Mouse (Mus musculus) cerebellum, postnatal 36 days (tissue): ENCODE data around the gene Foxp1.

ENCODE experiments used
- DNase-seq, 2 experiments: peaks; one replicate each; pipeline ENCODE4 v3.0.0; 2021 to 2022; ENCODE audit warnings: mixed read lengths in 2 of 2

Gene Foxp1

GRCm38 (mm10) chr6:99436371-99436770 is 86.2 kb downstream of the Foxp1 start:
- no peak for DNase-seq

- no peak for DNase-seq
Observed at GRCm38 (mm10) chr6:99435140-99435539, 87.4 kb downstream of the Foxp1 start.

GRCm38 (mm10) chr6:99433006-99433405 is 89.5 kb downstream of the Foxp1 start:
- no peak for DNase-seq

- DNase-seq: no peak
Observed at GRCm38 (mm10) chr6:99431941-99432340, 90.6 kb downstream of the Foxp1 start.

- DNase-seq: no peak
Observed at GRCm38 (mm10) chr6:99430560-99430959, 92.0 kb downstream of the Foxp1 start.

GRCm38 (mm10) chr6:99429378-99430131 is 93.0 kb downstream of the Foxp1 start:
- DNase-seq: no peak

- no peak for DNase-seq
Observed at GRCm38 (mm10) chr6:99428961-99429360, 93.6 kb downstream of the Foxp1 start.

GRCm38 (mm10) chr6:99427301-99427700 is 95.2 kb downstream of the Foxp1 start:
- DNase-seq: no peak

- no peak for DNase-seq
Observed at GRCm38 (mm10) chr6:99425044-99425443, 97.5 kb downstream of the Foxp1 start.

GRCm38 (mm10) chr6:99420666-99421065 is 101.9 kb downstream of the Foxp1 start:
- DNase-seq: no peak

- DNase-seq: no peak
Observed at GRCm38 (mm10) chr6:99412598-99412997, 109.9 kb downstream of the Foxp1 start.

GRCm38 (mm10) chr6:99409602-99410001 is 112.9 kb downstream of the Foxp1 start:
- no peak for DNase-seq

- DNase-seq: no peak
Observed at GRCm38 (mm10) chr6:99408880-99409279, 113.6 kb downstream of the Foxp1 start.

GRCm38 (mm10) chr6:99403755-99404390 is 118.6 kb downstream of the Foxp1 start:
- no peak for DNase-seq

GRCm38 (mm10) chr6:99402941-99403340 is 119.6 kb downstream of the Foxp1 start:
- DNase-seq: no peak

GRCm38 (mm10) chr6:99402370-99402769 is 120.2 kb downstream of the Foxp1 start:
- no peak for DNase-seq

GRCm38 (mm10) chr6:99401801-99402200 is 120.7 kb downstream of the Foxp1 start:
- DNase-seq: no peak

- no peak for DNase-seq
Observed at GRCm38 (mm10) chr6:99401211-99401610, 121.3 kb downstream of the Foxp1 start.

- DNase-seq: no peak
Observed at GRCm38 (mm10) chr6:99395745-99396144, 126.8 kb downstream of the Foxp1 start.

- no peak for DNase-seq
Observed at GRCm38 (mm10) chr6:99394801-99395200, 127.7 kb downstream of the Foxp1 start.

- no peak for DNase-seq
Observed at GRCm38 (mm10) chr6:99392484-99392883, 130.0 kb downstream of the Foxp1 start.

- DNase-seq: no peak
Observed at GRCm38 (mm10) chr6:99388741-99389675, 133.5 kb downstream of the Foxp1 start.

GRCm38 (mm10) chr6:99388023-99388422 is 134.5 kb downstream of the Foxp1 start:
- DNase-seq: no peak
